Mouse (Mus musculus): Measurements from ENCODE around the gene Fes.

Fes gene

GRCm38 (mm10) chr7:80387633-80388543, at the start of gene Fes:
TSS of gene Fes (minus strand) at chr7:80387946.
- DNase-seq = peak; percentile 59

- DNase-seq = peak in 1 of 2 experiments; percentile 35
Measured at GRCm38 (mm10) chr7:80436571-80436970, 48.8 kb upstream of the Fes start.

GRCm38 (mm10) chr7:80435594-80435993, 47.8 kb upstream of the Fes start:
- DNase-seq = no peak

- peak in 1 of 2 experiments; percentile 27 for DNase-seq
Measured at GRCm38 (mm10) chr7:80429661-80430060, 41.9 kb upstream of the Fes start.

- no peak for DNase-seq
Measured at GRCm38 (mm10) chr7:80427730-80428129, 40.0 kb upstream of the Fes start.

- DNase-seq = no peak
Measured at GRCm38 (mm10) chr7:80426363-80426762, 38.6 kb upstream of the Fes start.

GRCm38 (mm10) chr7:80424722-80425121, 37.0 kb upstream of the Fes start:
- no peak for DNase-seq

GRCm38 (mm10) chr7:80422759-80423480, 35.2 kb upstream of the Fes start:
- no peak for DNase-seq

- DNase-seq = no peak
Measured at GRCm38 (mm10) chr7:80421576-80421975, 33.8 kb upstream of the Fes start.

GRCm38 (mm10) chr7:80420586-80420985, 32.8 kb upstream of the Fes start:
- DNase-seq = no peak

- no peak for DNase-seq
Measured at GRCm38 (mm10) chr7:80419278-80419677, 31.5 kb upstream of the Fes start.

GRCm38 (mm10) chr7:80418036-80418435, 30.3 kb upstream of the Fes start:
- DNase-seq = no peak

GRCm38 (mm10) chr7:80417601-80418000, 29.9 kb upstream of the Fes start:
- no peak for DNase-seq

GRCm38 (mm10) chr7:80416969-80417368, 29.2 kb upstream of the Fes start:
- DNase-seq = no peak

- no peak for DNase-seq
Measured at GRCm38 (mm10) chr7:80414303-80414855, 26.6 kb upstream of the Fes start.

- no peak for DNase-seq
Measured at GRCm38 (mm10) chr7:80413512-80414302, 26.0 kb upstream of the Fes start.

- DNase-seq = no peak
Measured at GRCm38 (mm10) chr7:80412781-80413180, 25.0 kb upstream of the Fes start.

GRCm38 (mm10) chr7:80412279-80412678, 24.5 kb upstream of the Fes start:
- DNase-seq = no peak

- DNase-seq = no peak
Measured at GRCm38 (mm10) chr7:80410380-80410779, 22.6 kb upstream of the Fes start.

GRCm38 (mm10) chr7:80407712-80408111, 20.0 kb upstream of the Fes start:
- DNase-seq = no peak

GRCm38 (mm10) chr7:80406186-80406585, 18.4 kb upstream of the Fes start:
- no peak for DNase-seq

GRCm38 (mm10) chr7:80405188-80405695, 17.5 kb upstream of the Fes start, which contains the start of gene Furin:
TSS of gene Furin (minus strand) at chr7:80405436.
- no peak for DNase-seq
